Mouse (Mus musculus) liver, embryonic 14.5 days (tissue): Measurements from ENCODE around the gene Zfp750. TPM values are rescaled to one million over a fixed set of nuclear protein-coding genes. Genes with fewer than 3 reads are reported as not detected.

ENCODE experiments used
- ATAC-seq: fragments of 200-750 bp; cut with Nextera tagmentation; 2 replicates; pipeline ENCODE4 v1.8.0; 2017; ENCODE audit warnings: moderate number of reproducible peaks, mild to moderate bottlenecking, moderate library complexity; ENCODE audit not compliant: insufficient read depth
- DNase-seq, 3 experiments: peaks; one replicate each; pipeline ENCODE4 v3.0.0-alpha.2; 2012 to 2013; ENCODE audit warnings: low read depth in 3 of 3, low spot score in 3 of 3
- H3K27ac ChIP-seq: fragments of 300-500 bp; sonication (generic); 2 replicates; pipeline ENCODE4 v1.5.1; 2014; ENCODE audit warnings: moderate library complexity, mild to moderate bottlenecking, control low read depth, inconsistent platforms
- H3K27me3 ChIP-seq: fragments of 300-500 bp; sonication (generic); 2 replicates; pipeline ENCODE4 v1.6.1; 2014; ENCODE audit warnings: mild to moderate bottlenecking, low read length, moderate library complexity; ENCODE audit not compliant: control insufficient read depth, insufficient read depth
- H3K36me3 ChIP-seq: fragments of 300-500 bp; sonication (generic); replicated peaks from 2 replicates; pipeline ENCODE4 v1.6.1; 2014; ENCODE audit warnings: low read depth; ENCODE audit not compliant: control insufficient read depth, insufficient read depth
- H3K4me1 ChIP-seq, 2 experiments: fragments of 200-500 bp in 1 of 2; fragments of 300-500 bp in 1 of 2; sonication (generic) in 1 of 2; replicated peaks; 2 replicates each; pipeline ENCODE4 v1.6.1; 2012 to 2014; ENCODE audit warnings: antibody characterized with exemption in 1 of 2, inconsistent platforms in 1 of 2, low read length in 1 of 2; ENCODE audit not compliant: control insufficient read depth in 2 of 2, insufficient read depth in 2 of 2
- H3K4me2 ChIP-seq: fragments of 300-500 bp; sonication (generic); 2 replicates; pipeline ENCODE4 v1.6.1; 2014; ENCODE audit warnings: low read depth, mild to moderate bottlenecking, control low read depth, moderate library complexity
- H3K4me3 ChIP-seq, 2 experiments: fragments of 200-500 bp in 1 of 2; fragments of 300-500 bp in 1 of 2; sonication (generic) in 1 of 2; 2 replicates each; pipeline ENCODE4 v1.5.1; 2012 to 2014; ENCODE audit warnings: low read depth in 2 of 2, low read length in 2 of 2, mild to moderate bottlenecking in 2 of 2, control low read depth in 1 of 2, inconsistent platforms in 1 of 2, moderate library complexity in 1 of 2; ENCODE audit not compliant: insufficient read depth in 1 of 2
- H3K9ac ChIP-seq: fragments of 300-500 bp; sonication (generic); replicated peaks from 2 replicates; pipeline ENCODE4 v1.6.1; 2014; ENCODE audit warnings: mild to moderate bottlenecking, control low read depth, moderate library complexity
- H3K9me3 ChIP-seq: fragments of 300-500 bp; sonication (generic); 2 replicates; pipeline ENCODE4 v1.6.1; 2016; ENCODE audit warnings: low read length, mixed read lengths; ENCODE audit not compliant: control insufficient read depth
- CTCF ChIP-seq: IDR thresholded peaks from 2 replicates; pipeline ENCODE4 v1.5.1; 2016; ENCODE audit warnings: antibody characterized with exemption, low read depth, control low read depth
- EP300 ChIP-seq: IDR thresholded peaks from 2 replicates; pipeline ENCODE4 v1.6.1; 2016; ENCODE audit warnings: antibody characterized with exemption, low read depth
- WGBS: fragments of 180-500 bp; shearing (Covaris S2); extraction: QIAGEN DNeasy Blood & Tissue Kit; methylation state at CpG from one replicate; pipeline ENCODE4 v1.1.7; 2014; ENCODE audit not compliant: insufficient replicate concordance; 5-methylcytosine and 5-hydroxymethylcytosine counted together
- polyA plus RNA-seq, 2 experiments: library from polyadenylated mRNA; depleted of rRNA in 1 of 2; stranded (reverse) in 1 of 2; unstranded in 1 of 2; fragments of >200 nt; fragmentation: Nextera tagmentation in 1 of 2; extraction: Ambion mirVana in 1 of 2; gene quantifications; 2 replicates each; pipeline versions ENCODE4 v1.2.1 to v1.2.3; 2012 to 2014

Zfp750 gene
- polyA plus RNA-seq, 2 experiments, result 0.12 to 0.23 TPM

GRCm38 (mm10) chr11:121558522-121558921 is 39.4 kb upstream of the Zfp750 start:
- Histone ChIP-seq H3K27ac (no peak overlapping the region), H3K36me3 (no peaks in the 10 kb centered on the region)
- DNase-seq, result no peak

GRCm38 (mm10) chr11:121557946-121558345 is 38.8 kb upstream of the Zfp750 start:
- no peak for TF ChIP-seq CTCF
- TF ChIP-seq EP300, result no peak
- no peak for DNase-seq
- no peaks in the 10 kb centered on the region for H3K36me3 ChIP-seq
- WGBS, result 97% methylated on average over 1 of the region's 1 CpGs
- peaks cover 5 to 8% of the 10 kb centered on the region in 2 experiments; a peak in 3 of 4 replicates for H3K4me1 ChIP-seq
- ATAC-seq, result no peak
- H3K9ac ChIP-seq, result no peak overlapping the region
- no peak overlapping the region for H3K27ac ChIP-seq
- H3K4me3 ChIP-seq, result no peak overlapping the region
- H3K27me3 ChIP-seq, result no peaks in the 10 kb centered on the region
- H3K4me2 ChIP-seq, result no peak overlapping the region
- no peaks in the 10 kb centered on the region for H3K9me3 ChIP-seq

More at GRCm38 (mm10) chr11:121558522-121558921, 39.4 kb upstream of the Zfp750 start:
- Histone ChIP-seq H3K9ac (no peak overlapping the region), H3K27me3 (no peaks in the 10 kb centered on the region), H3K4me1 (peaks cover 5 to 6% of the 10 kb centered on the region in 2 experiments; a peak in 3 of 4 replicates), H3K9me3 (no peaks in the 10 kb centered on the region), H3K4me3 (no peak overlapping the region), H3K4me2 (no peak overlapping the region)
- no peak for ATAC-seq
- TF ChIP-seq CTCF, result no peak
- no peak for TF ChIP-seq EP300
- WGBS, result 52% methylated on average over 3 of the region's 3 CpGs

GRCm38 (mm10) chr11:121556727-121557126 is 37.6 kb upstream of the Zfp750 start:
- ATAC-seq (no peak), DNase-seq (no peak)
- TF ChIP-seq EP300, result no peak
- TF ChIP-seq CTCF, result no peak
- no peak overlapping the region for H3K9ac ChIP-seq
- no peak overlapping the region for H3K4me3 ChIP-seq
- no peak overlapping the region for H3K4me2 ChIP-seq
- H3K27ac ChIP-seq, result no peak overlapping the region
- H3K9me3 ChIP-seq, result no peaks in the 10 kb centered on the region
- no peaks in the 10 kb centered on the region for H3K36me3 ChIP-seq
- H3K27me3 ChIP-seq, result no peaks in the 10 kb centered on the region
- peaks cover 5 to 11% of the 10 kb centered on the region in 2 experiments; a peak in 3 of 4 replicates for H3K4me1 ChIP-seq
- WGBS, result 82% methylated on average over 1 of the region's 1 CpGs

GRCm38 (mm10) chr11:121553458-121553857 is 34.3 kb upstream of the Zfp750 start:
- peaks cover 5% of the 10 kb centered on the region; the same call in 1 of the 2 replicates for H3K36me3 ChIP-seq
- DNase-seq, result no peak
- no peak for TF ChIP-seq EP300
- TF ChIP-seq CTCF, result no peak
- H3K27ac ChIP-seq, result no peak overlapping the region
- no peak for ATAC-seq
- H3K4me2 ChIP-seq, result no peak overlapping the region
- no peak overlapping the region for H3K9ac ChIP-seq
- no peaks in the 10 kb centered on the region for H3K27me3 ChIP-seq
- WGBS, result 80% methylated on average over 3 of the region's 3 CpGs
- H3K4me3 ChIP-seq, result no peak overlapping the region
- H3K4me1 ChIP-seq, result peaks cover 17 to 26% of the 10 kb centered on the region in 2 experiments
- H3K9me3 ChIP-seq, result no peaks in the 10 kb centered on the region

- H3K36me3 ChIP-seq, result peaks cover 5% of the 10 kb centered on the region; the same call in 1 of the 2 replicates
- H3K4me1 ChIP-seq, result peaks cover 21 to 31% of the 10 kb centered on the region in 2 experiments
- 81% methylated on average over 7 of the region's 7 CpGs for WGBS
- no peaks in the 10 kb centered on the region for H3K27me3 ChIP-seq
- H3K27ac ChIP-seq, result no peak overlapping the region
- DNase-seq (no peak), ATAC-seq (no peak)
- no peaks in the 10 kb centered on the region for H3K9me3 ChIP-seq
- TF ChIP-seq CTCF (no peak), EP300 (no peak)
- H3K9ac ChIP-seq, result no peak overlapping the region
- no peak overlapping the region for H3K4me3 ChIP-seq
- no peak overlapping the region for H3K4me2 ChIP-seq
Observed at GRCm38 (mm10) chr11:121552846-121553457, 33.8 kb upstream of the Zfp750 start.
